Mouse (Mus musculus) gastrocnemius, adult 2 months (tissue): ENCODE measurements around the gene Mtss1l. TPM values are rescaled to one million over a fixed set of nuclear protein-coding genes. Genes with fewer than 3 reads are reported as not detected.

Source experiments
- DNase-seq: peaks from one replicate; pipeline ENCODE4 v3.0.0; 2022
- H3K27ac ChIP-seq: fragments of 200-600 bp; 2 replicates; pipeline ENCODE4 v1.8.1; 2022; ENCODE audit warnings: mild to moderate bottlenecking
- H3K4me3 ChIP-seq: fragments of 200-600 bp; 2 replicates; pipeline ENCODE4 v1.8.1; 2022; ENCODE audit warnings: mild to moderate bottlenecking, moderate library complexity
- CTCF ChIP-seq: fragments of 200-600 bp; IDR thresholded peaks from 2 replicates; pipeline ENCODE4 v1.8.1; 2022; ENCODE audit warnings: antibody characterized with exemption, mild to moderate bottlenecking, moderate library complexity
- intact Hi-C: fragments of 180-260 bp; cut with DNase I; formaldehyde crosslinking; loops from one replicate; pipeline ENCODE4 v1.15.1; 2025
- total RNA-seq, 2 experiments: library from RNA; stranded (reverse); gene quantifications; 2 replicates each; pipeline ENCODE4 v1.2.3; 2021

The Mtss1l gene
- total RNA-seq, 2 experiments from 2014 or later = 85.5 to 125 TPM

- intact Hi-C loops = no loop called here
- Histone ChIP-seq H3K4me3 (no peak overlapping the region), H3K27ac (no peak overlapping the region; the same call in 1 of the 2 replicates)
- TF ChIP-seq CTCF = no peak
- no peak for DNase-seq
These were observed 25.2 kb upstream of the Mtss1l start for GRCm38 (mm10) chr8:110696051-110696450.

DNA sequence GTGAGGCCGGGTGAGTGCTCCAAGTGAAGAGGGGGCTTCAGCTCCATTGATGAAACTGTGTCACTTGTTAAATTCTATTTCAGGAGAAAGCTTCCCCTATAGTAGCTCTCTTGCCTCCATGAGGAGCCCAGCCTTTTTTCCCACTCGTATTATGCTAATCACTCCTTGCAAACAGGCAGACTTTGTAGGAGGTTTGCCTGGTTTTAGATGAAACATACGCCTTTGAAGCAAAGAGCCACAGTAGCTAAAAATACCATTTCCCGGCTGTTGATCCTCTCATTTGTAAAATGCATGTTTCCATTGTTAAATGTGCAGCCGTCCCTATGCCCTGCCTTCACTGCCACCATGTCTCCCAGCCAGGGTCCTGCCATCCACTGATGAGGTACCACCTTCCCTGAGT, 23.7 kb upstream of the Mtss1l start:
- TF ChIP-seq CTCF = no peak
- Histone ChIP-seq H3K4me3 (no peak overlapping the region), H3K27ac (no peak overlapping the region)
- intact Hi-C loops = no loop called here
- no peak for DNase-seq

- DNase-seq = no peak
- H3K4me3 ChIP-seq = no peak overlapping the region
- H3K27ac ChIP-seq = no peak overlapping the region
- intact Hi-C loops = no loop called here
- no peak for TF ChIP-seq CTCF
These were observed 23.2 kb upstream of the Mtss1l start for GRCm38 (mm10) chr8:110698098-110698497.

- intact Hi-C loops = no loop called here
- no peak for TF ChIP-seq CTCF
- no peak for DNase-seq
- Histone ChIP-seq H3K4me3 (no peak overlapping the region), H3K27ac (no peak overlapping the region)
These were observed 21.8 kb upstream of the Mtss1l start for GRCm38 (mm10) chr8:110699501-110699900.

DNA sequence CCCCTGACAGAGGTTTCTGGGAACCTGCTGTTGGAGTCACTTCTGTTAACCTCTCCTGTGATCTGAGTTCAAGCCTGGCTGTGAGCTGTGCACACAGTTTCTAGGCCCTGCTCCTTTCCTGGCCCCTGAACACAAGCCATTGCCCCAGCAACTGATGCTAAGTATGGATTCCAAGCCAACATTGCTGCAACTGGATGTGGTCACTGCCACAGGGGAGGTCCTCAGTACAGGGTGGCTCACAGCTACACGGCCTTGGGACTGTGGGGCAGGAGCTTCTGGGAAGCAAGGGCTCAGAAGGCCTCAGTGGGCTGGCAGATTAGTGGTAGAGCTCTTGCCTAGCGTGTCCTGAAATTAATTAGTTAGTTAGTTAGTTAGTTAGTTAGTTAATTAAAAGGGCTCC, 20.7 kb upstream of the Mtss1l start:
- Histone ChIP-seq H3K27ac (no peak overlapping the region), H3K4me3 (no peak overlapping the region)
- no peak for DNase-seq
- TF ChIP-seq CTCF = no peak
- intact Hi-C loops = no loop called here

- intact Hi-C loops = no loop called here
- Histone ChIP-seq H3K4me3 (peak overlapping the region; percentile 55), H3K27ac (peak overlapping the region; percentile 83)
- TF ChIP-seq CTCF = no peak
- DNase-seq = no peak
These were observed 18.4 kb upstream of the Mtss1l start for GRCm38 (mm10) chr8:110702636-110703459.

DNA sequence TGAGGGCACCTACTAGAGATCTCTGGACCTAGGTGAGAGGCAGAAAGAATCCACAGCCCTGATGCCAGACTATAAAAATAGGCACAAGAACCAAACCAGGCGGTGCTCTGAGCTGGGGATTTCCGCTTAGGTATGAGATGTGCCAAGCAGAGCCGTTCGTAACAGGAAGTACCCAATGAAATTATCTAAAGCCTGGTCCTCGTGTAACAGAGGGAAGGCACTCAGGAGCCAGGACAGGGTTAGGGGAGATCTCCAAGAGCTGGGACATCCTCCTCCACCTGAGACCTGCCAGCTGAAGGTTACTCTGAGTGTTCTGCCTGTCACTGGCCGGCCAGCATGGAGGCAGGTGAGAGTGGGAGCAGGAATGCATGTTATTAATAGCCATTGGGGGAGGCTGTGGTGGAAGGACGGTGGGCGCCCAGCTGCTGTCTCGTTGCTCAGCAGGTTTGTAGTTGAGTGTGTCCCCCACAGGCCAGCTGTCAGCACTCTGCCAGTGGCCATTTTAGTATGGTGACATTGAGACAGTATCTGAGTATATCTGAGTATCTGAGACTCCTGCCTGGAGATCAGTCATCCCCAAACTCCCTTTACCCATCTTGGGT, 17.7 kb upstream of the Mtss1l start:
- DNase-seq = no peak
- intact Hi-C loops = no loop called here
- TF ChIP-seq CTCF = no peak
- Histone ChIP-seq H3K27ac (peak overlapping the region; percentile 83), H3K4me3 (peak overlapping the region; percentile 55)

DNA sequence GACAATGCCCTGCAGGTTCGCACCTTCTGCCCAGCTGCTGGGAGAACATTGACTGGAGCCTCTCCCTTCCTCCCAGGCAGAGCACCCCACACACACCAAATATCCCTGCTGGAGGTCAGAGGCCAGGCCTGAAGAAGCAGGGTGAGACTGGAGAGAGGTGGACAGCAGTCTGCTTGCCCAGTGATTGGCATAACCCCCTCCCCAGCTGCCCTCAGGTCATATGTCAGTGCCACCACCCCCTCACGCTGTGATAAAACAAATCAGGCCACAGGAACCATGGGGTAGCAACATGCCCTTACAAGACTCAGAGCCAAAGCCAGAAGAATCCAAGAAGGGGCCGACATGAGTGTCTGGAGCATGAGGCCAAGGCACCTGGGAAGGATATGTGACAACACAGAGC, 17.2 kb upstream of the Mtss1l start:
- no peak for TF ChIP-seq CTCF
- peak overlapping the region; percentile 55 for H3K4me3 ChIP-seq
- intact Hi-C loops = no loop called here
- DNase-seq = no peak
- peak overlapping the region; percentile 83 for H3K27ac ChIP-seq

DNA sequence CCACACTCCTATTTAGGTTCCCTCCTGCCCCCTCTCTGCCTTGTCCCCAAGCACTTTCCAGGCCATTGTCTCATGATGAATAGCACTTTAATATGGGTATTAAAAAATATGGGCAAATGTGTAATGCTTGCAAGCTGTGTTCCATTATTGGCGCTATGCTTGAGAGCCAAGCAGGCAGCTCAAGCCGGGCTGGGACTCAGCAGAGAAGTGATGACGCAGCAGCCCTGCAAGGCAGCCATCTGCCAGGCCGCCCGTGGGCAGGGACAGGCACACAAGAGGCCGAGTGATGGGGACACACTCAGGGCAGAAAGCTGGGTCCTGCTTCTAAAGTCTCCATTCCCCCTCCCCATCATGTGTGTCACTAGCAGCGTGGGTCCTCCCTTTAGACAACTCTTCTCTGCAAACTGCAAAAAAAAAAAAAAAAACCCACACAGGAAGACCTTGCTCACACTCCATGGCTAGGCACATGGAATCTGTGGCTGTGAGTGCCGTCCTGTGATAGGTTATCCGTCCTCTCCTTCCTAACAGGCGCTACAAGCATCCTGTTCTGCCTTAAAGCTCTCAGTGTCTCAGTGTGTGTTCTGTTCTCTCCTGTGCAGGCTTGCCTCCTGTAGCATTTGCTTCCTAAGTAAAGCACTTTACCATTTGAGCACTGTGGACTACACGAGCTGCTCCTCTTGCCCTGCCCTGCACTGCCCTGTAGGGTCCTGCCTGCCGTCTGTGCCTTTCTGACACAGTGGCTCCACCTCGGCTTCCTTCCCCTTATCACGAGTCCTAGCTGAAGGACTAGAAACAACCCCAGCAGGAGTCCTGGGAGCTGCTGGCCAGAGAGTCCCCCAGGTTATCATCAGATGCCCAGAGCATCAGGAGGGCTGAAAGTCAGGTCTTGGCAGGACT, 15.6 kb upstream of the Mtss1l start:
- Histone ChIP-seq H3K4me3 (no peak overlapping the region), H3K27ac (peak overlapping the region; percentile 46; the same call in 1 of the 2 replicates)
- DNase-seq = peak; percentile 66
- intact Hi-C loops = no loop called here
- TF ChIP-seq CTCF = no peak

DNA sequence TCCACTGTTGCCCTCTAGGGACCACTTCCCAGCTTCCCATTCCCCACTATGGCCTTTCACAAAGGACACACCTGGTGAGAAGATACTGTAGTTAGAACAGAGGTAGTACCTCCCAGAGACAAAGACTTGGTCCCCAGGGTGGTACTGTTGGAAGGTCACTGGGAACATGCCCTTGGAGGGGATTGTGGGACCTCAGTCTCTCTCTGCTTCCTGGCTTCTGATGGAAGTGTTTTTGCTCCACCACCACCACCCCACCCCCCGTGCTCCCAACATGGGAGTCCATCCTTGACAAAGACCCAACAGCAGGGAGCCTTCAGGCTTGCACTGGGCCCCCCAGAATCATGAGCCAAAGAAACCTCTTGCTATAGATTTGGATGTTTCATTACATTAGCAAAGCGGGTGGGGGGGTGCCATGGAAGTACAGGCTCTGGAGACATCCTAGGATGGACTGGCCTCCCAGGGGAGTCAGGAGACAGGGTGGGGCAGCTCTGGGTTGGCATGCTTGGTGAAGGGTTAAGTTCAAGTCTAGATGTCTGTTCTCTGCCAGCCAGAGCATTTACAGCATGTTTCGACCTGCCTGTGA, 14.9 kb upstream of the Mtss1l start:
- no peak for DNase-seq
- intact Hi-C loops = no loop called here
- TF ChIP-seq CTCF = no peak
- no peak overlapping the region for H3K4me3 ChIP-seq
- H3K27ac ChIP-seq = no peak overlapping the region

DNA sequence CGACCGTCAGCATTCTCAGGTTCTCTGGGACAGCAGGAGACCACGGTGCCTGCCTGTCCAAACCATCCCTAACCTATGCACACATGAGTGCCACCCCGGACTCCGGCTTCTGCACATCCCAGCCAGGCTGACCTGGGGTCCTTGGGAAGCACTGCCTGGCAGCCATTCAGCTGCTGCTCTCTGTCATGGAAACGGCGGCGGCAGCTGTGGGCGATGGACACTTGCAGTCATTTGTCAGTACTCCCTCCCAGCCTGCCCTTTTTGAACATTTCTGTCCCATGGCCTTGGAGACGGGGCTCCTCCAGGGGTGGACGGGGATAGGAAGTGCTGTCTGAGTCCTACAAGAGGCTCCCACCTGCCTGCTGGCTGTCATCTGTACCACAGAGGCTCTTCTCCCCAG, 12.8 kb upstream of the Mtss1l start:
- intact Hi-C loops = no loop called here
- DNase-seq = peak; percentile 14
- TF ChIP-seq CTCF = no peak
- no peak overlapping the region for H3K27ac ChIP-seq
- H3K4me3 ChIP-seq = no peak overlapping the region

GRCm38 (mm10) chr8:110710593-110710992, 10.7 kb upstream of the Mtss1l start:
- TF ChIP-seq CTCF = no peak
- intact Hi-C loops = no loop called here

More at GRCm38 (mm10) chr8:110710593-110710992, 10.7 kb upstream of the Mtss1l start:
- peak overlapping the region; percentile 82 for H3K27ac ChIP-seq
- no peak for DNase-seq
- H3K4me3 ChIP-seq = no peak overlapping the region
